9 mouse cellular contexts compared by ENCODE assay signal in genomic region chr10:81329194-81329975, GRCm38 (mm10). TPM values are rescaled to one million over a fixed set of nuclear protein-coding genes. Genes with fewer than 3 reads are reported as not detected.
DNase-seq lines count a peak whose midpoint lies in the region; ATAC-seq and TF ChIP-seq lines count a peak whose summit lies in the region.
"Had no signal": no experiment of that assay in that cellular context is flagged by ENCODE, and none has a peak within 500 bp of the region (broad histone marks: within the 10 kb centered on the region; RNA-seq: fewer than 3 reads in every experiment).

No protein-coding gene starts in this region.

- H3K4me3 ChIP-seq in lung, embryonic 14.5 days (ENCODE audit: low read depth, low read length): peak overlapping the region; percentile 19
- peak overlapping the region; percentile 12; the same call in 1 of the 2 replicates for H3K4me3 ChIP-seq in embryonic facial prominence, embryonic 13.5 days
- H3K4me3 ChIP-seq in kidney, embryonic 15.5 days (replicated peaks): peak overlapping the region; percentile 25

- peak; percentile 81 for ATAC-seq in lung, embryonic 14.5 days (ENCODE audit: insufficient read depth)
- ATAC-seq in embryonic facial prominence, embryonic 13.5 days (ENCODE audit: insufficient number of reproducible peaks, insufficient read depth, low FRiP score, low TSS enrichment, low read depth): peak; percentile 59
- peak; percentile 61 for ATAC-seq in kidney, embryonic 15.5 days (replicated peaks; ENCODE audit: low FRiP score)
- peak; percentile 19; the same call in 1 of the 2 replicates for ATAC-seq in monocyte, adult 5-6 weeks (replicated peaks; ENCODE audit: insufficient number of reproducible peaks, low FRiP score, low TSS enrichment, poor library complexity, severe bottlenecking)

- peaks cover 30% of the 10 kb centered on the region for H3K4me1 ChIP-seq in lung, embryonic 14.5 days (ENCODE audit: insufficient read depth)
- H3K4me1 ChIP-seq in embryonic facial prominence, embryonic 13.5 days: peaks cover 37% of the 10 kb centered on the region
- peaks cover 47% of the 10 kb centered on the region for H3K4me1 ChIP-seq in kidney, embryonic 15.5 days

- H3K9ac ChIP-seq in lung, embryonic 14.5 days: peak overlapping the region; percentile 13; the same call in 1 of the 2 replicates
- H3K9ac ChIP-seq in embryonic facial prominence, embryonic 13.5 days: peak overlapping the region; percentile 57
- H3K9ac ChIP-seq in kidney, embryonic 15.5 days: peak overlapping the region; percentile 11

- 44% methylated on average over 10 of the region's 10 CpGs for WGBS in lung, embryonic 14.5 days
- WGBS in embryonic facial prominence, embryonic 13.5 days: 58% methylated on average over 10 of the region's 10 CpGs
- 48% methylated on average over 10 of the region's 10 CpGs for WGBS in kidney, embryonic 15.5 days

- H3K36me3 ChIP-seq in lung, embryonic 14.5 days (ENCODE audit: insufficient read depth): peaks cover 27% of the 10 kb centered on the region
- peaks cover 30% of the 10 kb centered on the region for H3K36me3 ChIP-seq in embryonic facial prominence, embryonic 13.5 days
- H3K36me3 ChIP-seq in kidney, embryonic 15.5 days: peaks cover 30% of the 10 kb centered on the region

- peak; percentile 93 for DNase-seq in lung, embryonic 14.5 days
- DNase-seq in lung, postnatal 25 days (ENCODE audit: low spot score): no peak
- no peak for DNase-seq in left cerebral cortex, adult 8-10 months (ENCODE audit: low spot score in 2 of 2)
- no peak for DNase-seq in embryo, embryonic 11 days
- no peak for DNase-seq in cerebellum, postnatal 14 days

- no peak for TF ChIP-seq CTCF in lung, embryonic 14.5 days (IDR thresholded peaks at IDR 0.05; ENCODE audit: low read depth)

- H3K27me3 ChIP-seq in lung, embryonic 14.5 days (ENCODE audit: insufficient read depth, low read length): peaks cover 11% of the 10 kb centered on the region
- peaks cover 27% of the 10 kb centered on the region for H3K27me3 ChIP-seq in embryonic facial prominence, embryonic 13.5 days
- peaks cover 15% of the 10 kb centered on the region; the same call in 1 of the 2 replicates for H3K27me3 ChIP-seq in kidney, embryonic 15.5 days

- H3K27ac ChIP-seq in lung, embryonic 14.5 days (ENCODE audit: low read depth): peak overlapping the region; percentile 95
- H3K27ac ChIP-seq in embryonic facial prominence, embryonic 13.5 days: peak overlapping the region; percentile 91
- H3K27ac ChIP-seq in kidney, embryonic 15.5 days: peak overlapping the region; percentile 87

- H3K9me3 ChIP-seq in lung, embryonic 14.5 days (ENCODE audit: low read depth, low read length): no peaks in the 10 kb centered on the region
- no peaks in the 10 kb centered on the region for H3K9me3 ChIP-seq in embryonic facial prominence, embryonic 13.5 days
- no peaks in the 10 kb centered on the region for H3K9me3 ChIP-seq in kidney, embryonic 15.5 days (replicated peaks)

- H3K4me2 ChIP-seq in lung, embryonic 14.5 days: peak overlapping the region; percentile 51
- peak overlapping the region; percentile 35 for H3K4me2 ChIP-seq in embryonic facial prominence, embryonic 13.5 days
- peak overlapping the region; percentile 49 for H3K4me2 ChIP-seq in kidney, embryonic 15.5 days

RNA-seq across cellular contexts. Expression of gene Tbxa2r, which starts 0.9 kb away (rescaled TPM):
- polyA plus RNA-seq in lung, embryonic 14.5 days (2014; fragmentation: Nextera tagmentation; extraction: Ambion mirVana): 13.6 and 15.0 TPM in 2 replicates
- 7.1 and 7.3 TPM in 2 replicates for polyA plus RNA-seq in embryonic facial prominence, embryonic 13.5 days (2015; fragmentation: Nextera tagmentation; extraction: Ambion mirVana)
- 14.4 and 18.3 TPM in 2 replicates for polyA plus RNA-seq in kidney, embryonic 15.5 days (2015; fragmentation: Nextera tagmentation; extraction: Ambion mirVana)
- total RNA-seq in monocyte, adult 5-6 weeks (2017): 0.19 TPM in 1 of 3 replicates, not detected in the others
- 1 to 10 TPM in 2 of 4 experiments, under 1 TPM in 2; 0.63 to 1.3 (median 0.93) TPM for total RNA-seq in left cerebral cortex, adult 8-10 months (2022)

RNA-seq across cellular contexts. Expression of gene Cactin, which starts 8.5 kb away (rescaled TPM):
- 34.3 and 42.9 TPM in 2 replicates for polyA plus RNA-seq in lung, embryonic 14.5 days (2014; fragmentation: Nextera tagmentation; extraction: Ambion mirVana)
- polyA plus RNA-seq in embryonic facial prominence, embryonic 13.5 days (2015; fragmentation: Nextera tagmentation; extraction: Ambion mirVana): 43.2 and 46.9 TPM in 2 replicates
- 38.8 and 44.2 TPM in 2 replicates for polyA plus RNA-seq in kidney, embryonic 15.5 days (2015; fragmentation: Nextera tagmentation; extraction: Ambion mirVana)
- total RNA-seq in monocyte, adult 5-6 weeks (2017): 24.5 to 34.3 TPM (median 25.5 TPM) in 3 replicates
- total RNA-seq in left cerebral cortex, adult 8-10 months (2022): 10 to 100 TPM; 27.7 to 30.9 (median 29.2) TPM

RNA-seq across cellular contexts. Expression of gene Gipc3, which starts 13.7 kb away (rescaled TPM):
- polyA plus RNA-seq in lung, embryonic 14.5 days (2014; fragmentation: Nextera tagmentation; extraction: Ambion mirVana): 0.05 and 0.08 TPM in 2 replicates
- polyA plus RNA-seq in embryonic facial prominence, embryonic 13.5 days (2015; fragmentation: Nextera tagmentation; extraction: Ambion mirVana): 0.13 TPM in 1 of 2 replicates, not detected in the other
- polyA plus RNA-seq in kidney, embryonic 15.5 days (2015; fragmentation: Nextera tagmentation; extraction: Ambion mirVana): 0.08 TPM in 1 of 2 replicates, not detected in the other
- total RNA-seq in monocyte, adult 5-6 weeks (2017): not detected in 3 replicates
- 1 to 10 TPM; 2.0 to 2.3 (median 2.2) TPM for total RNA-seq in left cerebral cortex, adult 8-10 months (2022)
- polyA plus RNA-seq: neural tube, embryonic 11.5 days had no signal

RNA-seq across cellular contexts. Expression of gene Hmg20b, which starts 20.9 kb away (rescaled TPM):
- polyA plus RNA-seq in lung, embryonic 14.5 days (2014; fragmentation: Nextera tagmentation; extraction: Ambion mirVana): 98.7 and 105 TPM in 2 replicates
- 109 and 113 TPM in 2 replicates for polyA plus RNA-seq in embryonic facial prominence, embryonic 13.5 days (2015; fragmentation: Nextera tagmentation; extraction: Ambion mirVana)
- polyA plus RNA-seq in kidney, embryonic 15.5 days (2015; fragmentation: Nextera tagmentation; extraction: Ambion mirVana): 87.0 and 94.6 TPM in 2 replicates
- 28.8 to 40.1 TPM (median 38.7 TPM) in 3 replicates for total RNA-seq in monocyte, adult 5-6 weeks (2017)
- 10 to 100 TPM; 20.2 to 31.9 (median 27.2) TPM for total RNA-seq in left cerebral cortex, adult 8-10 months (2022)

RNA-seq across cellular contexts. Expression of gene Mfsd12, which starts 27.9 kb away (rescaled TPM):
- polyA plus RNA-seq in lung, embryonic 14.5 days (2014; fragmentation: Nextera tagmentation; extraction: Ambion mirVana): 7.7 and 8.5 TPM in 2 replicates
- 10.7 and 11.0 TPM in 2 replicates for polyA plus RNA-seq in embryonic facial prominence, embryonic 13.5 days (2015; fragmentation: Nextera tagmentation; extraction: Ambion mirVana)
- 10.3 and 11.5 TPM in 2 replicates for polyA plus RNA-seq in kidney, embryonic 15.5 days (2015; fragmentation: Nextera tagmentation; extraction: Ambion mirVana)
- 5.3 to 9.6 TPM (median 6.3 TPM) in 3 replicates for total RNA-seq in monocyte, adult 5-6 weeks (2017)
- total RNA-seq in left cerebral cortex, adult 8-10 months (2022): 10 to 100 TPM; 36.8 to 42.2 (median 37.9) TPM

Comparison
In these comparisons a context has a peak if more than half of its experiments do, and no peak if none do; other contexts are left out.
1. ATAC-seq: peak in every context shown above with its lines; median percentile 81 in lung, embryonic 14.5 days; 61 in kidney, embryonic 15.5 days; 59 in embryonic facial prominence, embryonic 13.5 days; 19 in monocyte, adult 5-6 weeks.